Mouse (Mus musculus): ENCODE measurements at regions not wholly inside any gene's neighbourhood (a gene's known extent, or its start where the extent isn't known, plus 50 kb on each side); places are given as distances from the start of the nearest gene placed in this dataset.

GRCm38 (mm10) chr10:99385854-99386253, 122.8 kb downstream of the Dusp6 start:
- TF ChIP-seq POLR2A (IDR thresholded peaks at IDR 0.05; ENCODE audit: extremely low read depth, insufficient read depth, low read length): no peak
- no peak for TF ChIP-seq CTCF (IDR thresholded peaks at IDR 0.05; ENCODE audit: extremely low read depth, insufficient read depth, low read length)

Data from cortical plate, adult 2 months (tissue).